Mouse (Mus musculus) ES-Bruce4 (cell line): ENCODE measurements around the gene Asb16.

ENCODE experiments used
- CTCF ChIP-seq: IDR thresholded peaks from one replicate; pipeline ENCODE4 v1.8.1; 2011; ENCODE audit warnings: low read depth, low read length
- EP300 ChIP-seq: IDR thresholded peaks from 2 replicates; pipeline ENCODE4 v1.6.1; 2011; ENCODE audit warnings: low read depth, low read length; ENCODE audit not compliant: insufficient read depth
- POLR2A ChIP-seq: IDR thresholded peaks from one replicate; pipeline ENCODE4 v1.8.1; 2011; ENCODE audit warnings: low read length; ENCODE audit not compliant: insufficient read depth

DNA sequence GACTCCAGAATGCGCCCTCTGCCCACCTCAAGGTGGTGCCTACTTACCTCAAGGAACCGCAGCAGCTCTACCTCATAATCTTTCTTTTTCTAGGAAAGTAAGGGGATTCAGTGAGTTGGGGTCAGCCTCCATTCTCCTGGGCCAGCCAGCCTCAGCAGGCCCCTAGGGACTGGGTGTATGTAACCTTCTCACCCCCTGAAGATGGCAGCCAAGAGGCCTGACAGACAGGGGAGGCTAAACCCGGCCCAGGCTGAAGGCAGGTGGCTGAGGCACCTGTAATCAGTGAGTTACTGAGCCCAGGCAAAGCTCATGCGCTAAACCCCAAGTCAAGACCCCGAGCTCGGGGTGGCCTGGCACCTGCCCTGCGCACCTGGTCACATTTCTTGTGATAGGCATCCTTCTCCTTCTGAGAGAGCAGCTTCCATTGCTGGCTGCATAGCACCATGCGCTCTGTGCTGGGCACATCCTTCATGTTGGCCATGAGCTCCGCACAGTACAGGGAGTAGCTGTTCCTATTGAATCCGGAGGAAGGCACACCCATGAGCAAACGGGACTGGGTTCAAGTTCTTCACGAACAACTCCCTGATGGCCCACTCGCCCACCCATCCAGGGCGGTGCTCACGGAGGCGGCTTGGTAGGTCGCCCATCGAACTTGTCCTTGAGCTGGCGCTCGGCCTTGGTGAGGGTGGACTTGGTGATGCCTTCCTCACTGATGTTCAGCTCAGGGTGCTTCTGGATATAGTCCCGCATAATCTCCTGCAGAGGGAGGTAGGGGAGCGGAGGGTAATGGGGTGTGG is 41.5 kb downstream of the Asb16 start:
- TF ChIP-seq CTCF (no peak), POLR2A (no peak), EP300 (no peak)
